ENCODE assay signal across 27 mouse cellular contexts in the genomic region with DNA sequence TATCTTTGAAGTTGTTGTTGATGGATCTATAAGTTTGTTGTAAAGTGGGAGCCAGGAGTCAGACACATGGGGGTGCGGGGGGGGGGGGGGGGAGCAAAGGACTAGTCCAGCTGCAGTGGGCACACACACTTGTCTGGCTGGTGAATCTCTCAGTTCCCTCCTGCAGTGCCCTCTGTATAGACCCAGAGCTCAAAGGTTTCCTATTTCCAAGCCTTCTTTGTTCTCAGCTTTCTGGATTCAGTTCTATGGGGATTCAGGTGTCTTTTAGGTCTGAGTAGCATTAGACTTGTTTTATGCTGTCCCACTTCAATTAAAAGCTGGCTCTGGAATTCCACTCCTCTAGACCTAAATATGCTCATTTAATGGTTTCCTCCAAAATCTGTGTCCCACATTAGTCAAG.
"Had no signal": no experiment of that assay in that cellular context is flagged by ENCODE, and none has a peak within 500 bp of the region (broad histone marks: within the 10 kb centered on the region; RNA-seq: fewer than 3 reads in every experiment).

No protein-coding gene starts in this region.

- H3K36me3 ChIP-seq: heart, embryonic 13.5 days; heart, embryonic 15.5 days; hindbrain, embryonic 12.5 days; intestine, embryonic 15.5 days; limb, embryonic 13.5 days; limb, embryonic 15.5 days; liver, embryonic 12.5 days had no signal

- DNase-seq: gastrocnemius, postnatal 14 days; gastrocnemius, postnatal 36 days; heart, adult 11 months; heart, adult 2 months; heart, postnatal 14 days; heart, postnatal 36 days; kidney, adult 18-20 months; kidney, adult 8-10 months; kidney, postnatal 10 days; kidney, postnatal 25 days; kidney, postnatal 4 days; left cerebral cortex, postnatal 4 days had no signal

- H3K9ac ChIP-seq: heart, embryonic 13.5 days; heart, embryonic 15.5 days; hindbrain, embryonic 12.5 days; hindbrain, embryonic 14.5 days; intestine, embryonic 15.5 days; limb, embryonic 13.5 days; limb, embryonic 15.5 days; liver, embryonic 12.5 days; liver, embryonic 14.5 days had no signal

- H3K4me3 ChIP-seq: heart, adult 2 months; heart, embryonic 13.5 days; heart, embryonic 15.5 days; hindbrain, embryonic 12.5 days; intestine, embryonic 15.5 days; layer of hippocampus, adult 2 months; left cerebral cortex, adult 2 months; limb, embryonic 13.5 days; limb, embryonic 15.5 days; liver, embryonic 12.5 days had no signal

- ATAC-seq: hindbrain, embryonic 16.5 days; inflammation-experienced regulatory T-cells, adult 6 months; intestine, embryonic 15.5 days; intestine, postnatal 0 days; liver, embryonic 12.5 days had no signal

- H3K9me3 ChIP-seq: heart, embryonic 13.5 days; heart, embryonic 15.5 days; hindbrain, embryonic 12.5 days; intestine, embryonic 15.5 days; limb, embryonic 13.5 days; limb, embryonic 15.5 days; liver, embryonic 12.5 days had no signal

- H3K27ac ChIP-seq: heart, adult 2 months; heart, embryonic 13.5 days; heart, embryonic 15.5 days; hindbrain, embryonic 12.5 days; hindbrain, embryonic 14.5 days; intestine, embryonic 15.5 days; layer of hippocampus, adult 2 months; left cerebral cortex, adult 2 months; limb, embryonic 13.5 days; limb, embryonic 15.5 days; liver, embryonic 12.5 days; liver, embryonic 14.5 days had no signal

- H3K4me2 ChIP-seq: heart, embryonic 11.5 days; heart, embryonic 13.5 days; heart, embryonic 15.5 days; hindbrain, embryonic 12.5 days; hindbrain, embryonic 14.5 days; intestine, embryonic 15.5 days; limb, embryonic 13.5 days; limb, embryonic 15.5 days; liver, embryonic 12.5 days had no signal

- H3K4me1 ChIP-seq: intestine, embryonic 15.5 days; limb, embryonic 13.5 days; limb, embryonic 15.5 days; liver, embryonic 12.5 days had no signal

- H3K27me3 ChIP-seq: heart, embryonic 13.5 days; heart, embryonic 15.5 days; hindbrain, embryonic 12.5 days; intestine, embryonic 15.5 days; limb, embryonic 13.5 days; limb, embryonic 15.5 days; liver, embryonic 12.5 days had no signal
